Mouse (Mus musculus): ENCODE measurements around the gene 1700025C18Rik. TPM values are rescaled to one million over a fixed set of nuclear protein-coding genes. Genes with fewer than 3 reads are reported as not detected.

1700025C18Rik gene
- total and polyA plus RNA-seq, 3 experiments = not detected

DNA sequence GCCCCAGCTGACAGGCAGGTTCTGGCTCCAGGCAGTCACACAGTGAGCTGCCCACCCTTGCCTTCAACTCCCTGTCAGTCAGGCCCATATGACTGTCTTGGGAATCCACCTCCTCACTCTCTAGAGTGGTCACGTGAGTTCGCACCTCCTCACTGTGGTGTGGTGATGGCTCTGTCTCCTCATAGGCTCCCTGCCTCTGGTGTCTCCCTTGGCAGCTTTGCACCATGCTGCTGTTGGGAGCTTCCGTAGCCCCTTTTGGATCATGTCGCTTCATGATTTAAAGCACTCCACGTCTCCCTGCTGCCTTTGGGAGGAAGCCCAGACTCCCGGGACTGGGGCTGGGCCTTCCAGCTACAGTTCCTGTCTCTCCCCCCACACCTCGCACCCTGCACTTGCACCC, 26.1 kb downstream of the 1700025C18Rik start:
- H3K27me3 ChIP-seq (ENCODE audit: insufficient read depth, low read length) = no peaks in the 10 kb centered on the region
- TF ChIP-seq GATA1 (IDR thresholded peaks at IDR 0.05; ENCODE audit: borderline replicate concordance, low read length) (no peak), CTCF (IDR thresholded peaks at IDR 0.05; ENCODE audit: low read depth, low read length) (no peak), GATA2 (IDR thresholded peaks at IDR 0.05; ENCODE audit: borderline replicate concordance, low read depth, low read length) (no peak), TAL1 (conservative IDR thresholded peaks at IDR 0.05; ENCODE audit: low read depth, low read length) (no peak), POLR2AphosphoS5 (IDR thresholded peaks at IDR 0.05; ENCODE audit: insufficient replicate concordance, low read depth, low read length) (no peak)
- no peaks in the 10 kb centered on the region for H3K36me3 ChIP-seq (replicated peaks)
- no peaks in the 10 kb centered on the region for H3K9me3 ChIP-seq (replicated peaks)
- no peaks in the 10 kb centered on the region for H3K4me1 ChIP-seq (ENCODE audit: insufficient read depth, low read depth, low read length)
- no peak for ATAC-seq (ENCODE audit: extremely low read depth, insufficient number of reproducible peaks, low FRiP score, poor library complexity, severe bottlenecking)
- H3K4me3 ChIP-seq (ENCODE audit: low read depth, low read length) = no peak overlapping the region
- DNase-seq (ENCODE audit: low spot score) = no peak

DNA sequence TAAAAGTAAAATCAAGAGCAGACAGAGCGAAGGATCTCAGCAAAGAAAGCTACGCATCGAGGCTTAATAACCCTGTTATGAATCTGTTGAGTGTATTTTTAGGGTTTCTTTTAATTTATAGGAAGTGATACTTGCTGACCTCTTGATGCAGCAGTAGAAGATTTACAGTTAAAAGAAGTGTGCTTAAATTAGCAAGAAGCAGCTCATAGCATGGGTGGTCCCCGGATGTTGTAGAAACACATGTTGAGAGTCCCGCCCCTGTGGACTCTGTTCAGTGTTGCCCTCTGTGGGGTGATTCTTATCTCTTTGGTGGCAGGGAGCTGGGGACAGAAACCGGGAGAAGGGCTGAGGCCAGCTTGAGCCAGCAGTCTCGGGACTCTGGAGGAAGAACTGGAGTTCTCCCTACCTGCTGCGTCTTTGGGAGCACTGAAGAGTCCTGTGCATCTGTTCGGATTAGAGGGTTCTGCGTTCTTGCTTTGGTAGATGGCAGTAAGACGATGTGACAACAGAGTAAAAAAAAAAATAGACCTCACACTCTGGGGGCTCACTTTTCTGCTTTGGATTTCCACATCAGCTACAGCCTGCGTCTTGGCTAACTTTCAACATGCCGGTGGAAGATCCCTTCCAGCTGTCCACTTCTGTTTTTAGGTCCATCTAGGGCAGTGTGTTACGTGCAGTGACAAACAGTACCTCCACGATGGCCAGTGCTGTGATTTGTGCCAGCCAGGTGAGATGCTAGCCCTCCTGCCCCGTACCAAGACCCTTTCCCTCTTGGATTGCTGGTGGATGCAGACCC, 28.7 kb downstream of the 1700025C18Rik start:
- H3K36me3 ChIP-seq (replicated peaks) = no peaks in the 10 kb centered on the region
- no peaks in the 10 kb centered on the region for H3K4me1 ChIP-seq (ENCODE audit: insufficient read depth, low read depth, low read length)
- TF ChIP-seq CTCF (IDR thresholded peaks at IDR 0.05; ENCODE audit: low read depth, low read length) (no peak), GATA1 (IDR thresholded peaks at IDR 0.05; ENCODE audit: borderline replicate concordance, low read length) (no peak), POLR2AphosphoS5 (IDR thresholded peaks at IDR 0.05; ENCODE audit: insufficient replicate concordance, low read depth, low read length) (no peak), GATA2 (IDR thresholded peaks at IDR 0.05; ENCODE audit: borderline replicate concordance, low read depth, low read length) (no peak), TAL1 (conservative IDR thresholded peaks at IDR 0.05; ENCODE audit: low read depth, low read length) (no peak)
- no peak for DNase-seq (ENCODE audit: low spot score)
- no peaks in the 10 kb centered on the region for H3K9me3 ChIP-seq (replicated peaks)
- no peak for ATAC-seq (ENCODE audit: extremely low read depth, insufficient number of reproducible peaks, low FRiP score, poor library complexity, severe bottlenecking)
- H3K27me3 ChIP-seq (ENCODE audit: insufficient read depth, low read length) = no peaks in the 10 kb centered on the region
- no peak overlapping the region for H3K4me3 ChIP-seq (ENCODE audit: low read depth, low read length)

DNA sequence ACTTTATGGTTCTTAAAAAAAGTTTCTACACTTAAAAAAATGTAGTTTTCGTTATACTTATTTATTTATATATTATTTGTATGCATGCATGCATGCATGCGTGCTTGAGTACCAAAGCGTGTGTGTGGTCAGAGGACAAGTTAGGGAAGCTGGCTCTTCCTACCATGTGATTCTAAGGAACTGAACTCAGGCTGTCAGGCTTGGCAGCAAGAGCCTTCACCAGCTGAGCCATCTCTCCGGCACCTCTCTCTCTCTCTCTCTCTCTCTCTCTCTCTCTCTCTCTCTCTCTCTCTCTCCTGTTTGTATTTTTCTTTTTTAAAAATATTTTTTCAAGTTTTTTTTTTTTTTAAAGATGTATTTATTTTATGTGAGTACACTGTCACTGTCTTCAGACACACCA, 30.6 kb downstream of the 1700025C18Rik start:
- Histone ChIP-seq H3K36me3 (replicated peaks) (no peaks in the 10 kb centered on the region), H3K9me3 (replicated peaks) (no peaks in the 10 kb centered on the region), H3K4me1 (ENCODE audit: insufficient read depth, low read depth, low read length) (no peaks in the 10 kb centered on the region), H3K27me3 (ENCODE audit: insufficient read depth, low read length) (peaks cover 3% of the 10 kb centered on the region; the same call in 1 of the 2 replicates), H3K4me3 (ENCODE audit: low read depth, low read length) (no peak overlapping the region)
- DNase-seq (ENCODE audit: low spot score) (no peak), ATAC-seq (ENCODE audit: extremely low read depth, insufficient number of reproducible peaks, low FRiP score, poor library complexity, severe bottlenecking) (no peak)
- no peak for TF ChIP-seq CTCF (IDR thresholded peaks at IDR 0.05; ENCODE audit: low read depth, low read length)
- no peak for TF ChIP-seq POLR2AphosphoS5 (IDR thresholded peaks at IDR 0.05; ENCODE audit: insufficient replicate concordance, low read depth, low read length)
- no peak for TF ChIP-seq TAL1 (conservative IDR thresholded peaks at IDR 0.05; ENCODE audit: low read depth, low read length)
- no peak for TF ChIP-seq GATA2 (IDR thresholded peaks at IDR 0.05; ENCODE audit: borderline replicate concordance, low read depth, low read length)
- no peak for TF ChIP-seq GATA1 (IDR thresholded peaks at IDR 0.05; ENCODE audit: borderline replicate concordance, low read length)

DNA sequence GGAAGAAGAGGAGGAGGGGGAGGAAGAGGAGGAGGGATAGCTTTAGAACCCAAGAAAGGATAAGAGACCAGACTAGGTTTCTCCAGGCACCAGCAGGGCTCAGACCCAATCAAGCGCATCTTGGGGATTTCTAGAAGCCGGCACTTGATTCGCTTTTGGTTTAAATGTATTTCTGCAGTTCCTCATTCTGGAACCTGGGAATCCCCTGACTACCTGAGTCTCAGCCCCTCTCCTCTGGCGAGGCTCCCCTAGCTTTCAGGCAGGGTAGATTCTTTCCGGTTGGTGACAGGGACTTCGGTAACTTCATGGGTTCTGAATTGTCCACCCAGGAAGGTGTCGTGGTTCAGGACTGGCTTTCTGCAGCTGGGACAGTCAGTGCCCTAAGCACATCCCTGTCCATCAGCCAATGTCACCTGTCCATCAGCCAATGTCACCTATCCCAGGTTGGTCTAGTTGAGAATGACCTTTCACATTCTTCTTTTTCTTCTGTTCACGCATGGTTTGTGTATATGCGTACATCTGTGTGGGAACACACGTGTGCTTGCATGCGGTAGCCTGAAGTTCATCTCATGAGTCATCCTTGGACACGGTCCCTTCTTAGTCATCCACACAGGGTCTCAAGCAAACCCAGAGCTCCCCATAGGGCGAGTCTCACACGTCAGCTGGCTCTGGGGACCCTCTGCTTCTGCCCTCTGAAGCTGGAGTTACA, 34.0 kb downstream of the 1700025C18Rik start:
- Histone ChIP-seq H3K36me3 (replicated peaks) (no peaks in the 10 kb centered on the region), H3K27me3 (ENCODE audit: insufficient read depth, low read length) (peaks cover 3% of the 10 kb centered on the region; the same call in 1 of the 2 replicates), H3K9me3 (replicated peaks) (peaks cover 3% of the 10 kb centered on the region; the same call in 1 of the 2 replicates), H3K4me3 (ENCODE audit: low read depth, low read length) (no peak overlapping the region), H3K4me1 (ENCODE audit: insufficient read depth, low read depth, low read length) (no peaks in the 10 kb centered on the region)
- ATAC-seq (ENCODE audit: extremely low read depth, insufficient number of reproducible peaks, low FRiP score, poor library complexity, severe bottlenecking) (no peak), DNase-seq (ENCODE audit: low spot score) (no peak)
- no peak for TF ChIP-seq TAL1 (conservative IDR thresholded peaks at IDR 0.05; ENCODE audit: low read depth, low read length)
- TF ChIP-seq GATA2 (IDR thresholded peaks at IDR 0.05; ENCODE audit: borderline replicate concordance, low read depth, low read length) = no peak
- no peak for TF ChIP-seq CTCF (IDR thresholded peaks at IDR 0.05; ENCODE audit: low read depth, low read length)
- TF ChIP-seq POLR2AphosphoS5 (IDR thresholded peaks at IDR 0.05; ENCODE audit: insufficient replicate concordance, low read depth, low read length) = no peak
- TF ChIP-seq GATA1 (IDR thresholded peaks at IDR 0.05; ENCODE audit: borderline replicate concordance, low read length) = no peak

DNA sequence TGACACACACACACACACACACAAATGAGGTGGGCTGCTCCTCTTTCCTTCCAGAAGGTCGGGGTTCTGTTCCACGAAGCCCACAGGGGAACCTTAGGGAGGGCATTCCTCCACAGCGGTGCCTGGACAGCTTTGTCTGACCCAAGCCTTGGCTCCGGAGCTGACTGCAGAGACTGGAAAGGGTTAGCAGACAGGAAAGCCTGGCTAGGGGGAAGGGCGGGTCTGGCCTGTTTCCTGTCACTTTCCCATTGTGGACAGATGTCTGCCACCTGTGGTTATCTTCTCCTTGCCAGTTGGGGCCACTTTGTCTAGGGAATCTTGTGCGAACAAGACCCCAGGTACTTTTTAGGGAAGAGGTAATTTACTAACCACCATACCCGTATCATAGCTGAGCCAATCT, 34.6 kb downstream of the 1700025C18Rik start:
- Histone ChIP-seq H3K9me3 (replicated peaks) (peaks cover 3% of the 10 kb centered on the region; the same call in 1 of the 2 replicates), H3K36me3 (replicated peaks) (no peaks in the 10 kb centered on the region), H3K4me1 (ENCODE audit: insufficient read depth, low read depth, low read length) (no peaks in the 10 kb centered on the region), H3K27me3 (ENCODE audit: insufficient read depth, low read length) (peaks cover 7% of the 10 kb centered on the region; the same call in 1 of the 2 replicates), H3K4me3 (ENCODE audit: low read depth, low read length) (no peak overlapping the region)
- ATAC-seq (ENCODE audit: extremely low read depth, insufficient number of reproducible peaks, low FRiP score, poor library complexity, severe bottlenecking) (no peak), DNase-seq (ENCODE audit: low spot score) (no peak)
- no peak for TF ChIP-seq CTCF (IDR thresholded peaks at IDR 0.05; ENCODE audit: low read depth, low read length)
- TF ChIP-seq TAL1 (conservative IDR thresholded peaks at IDR 0.05; ENCODE audit: low read depth, low read length) = no peak
- no peak for TF ChIP-seq GATA2 (IDR thresholded peaks at IDR 0.05; ENCODE audit: borderline replicate concordance, low read depth, low read length)
- no peak for TF ChIP-seq POLR2AphosphoS5 (IDR thresholded peaks at IDR 0.05; ENCODE audit: insufficient replicate concordance, low read depth, low read length)
- no peak for TF ChIP-seq GATA1 (IDR thresholded peaks at IDR 0.05; ENCODE audit: borderline replicate concordance, low read length)
